Mouse (Mus musculus) stomach, embryonic 16.5 days (tissue): ENCODE data around the gene Asphd2. TPM values are rescaled to one million over a fixed set of nuclear protein-coding genes. Genes with fewer than 3 reads are reported as not detected.
A peak's percentile ranks its signal among the peaks of the same experiment; 100 is the strongest.

Source experiments
- ATAC-seq: fragments of 200-750 bp; cut with Nextera tagmentation; 2 replicates; pipeline ENCODE4 v1.8.0; 2017; ENCODE audit warnings: moderate number of reproducible peaks, moderate TSS enrichment; ENCODE audit not compliant: insufficient read depth, low FRiP score
- H3K27ac ChIP-seq: fragments of 300-500 bp; sonication (generic); 2 replicates; pipeline ENCODE4 v1.5.1; 2014; ENCODE audit warnings: low read length
- H3K27me3 ChIP-seq: fragments of 300-500 bp; sonication (generic); 2 replicates; pipeline ENCODE4 v1.6.1; 2014; ENCODE audit warnings: low read length, control low read depth, mixed read lengths; ENCODE audit not compliant: control insufficient read depth, insufficient read depth
- H3K36me3 ChIP-seq: fragments of 300-500 bp; sonication (generic); 2 replicates; pipeline ENCODE4 v1.6.1; 2014; ENCODE audit warnings: low read length; ENCODE audit not compliant: control insufficient read depth, insufficient read depth
- H3K4me1 ChIP-seq: fragments of 300-500 bp; sonication (generic); 2 replicates; pipeline ENCODE4 v1.6.1; 2014; ENCODE audit warnings: low read length, control low read depth, mixed read lengths; ENCODE audit not compliant: control insufficient read depth, insufficient read depth
- H3K4me2 ChIP-seq: fragments of 300-500 bp; sonication (generic); 2 replicates; pipeline ENCODE4 v1.6.1; 2014; ENCODE audit warnings: low read depth, low read length, mixed read lengths
- H3K4me3 ChIP-seq: fragments of 300-500 bp; sonication (generic); replicated peaks from 2 replicates; pipeline ENCODE4 v1.5.1; 2014; ENCODE audit warnings: mild to moderate bottlenecking, low read length
- H3K9ac ChIP-seq: fragments of 300-500 bp; sonication (generic); 2 replicates; pipeline ENCODE4 v1.6.1; 2014; ENCODE audit warnings: low read length
- H3K9me3 ChIP-seq: fragments of 300-500 bp; sonication (generic); replicated peaks from 2 replicates; pipeline ENCODE4 v1.6.1; 2016; ENCODE audit warnings: low read length, control low read depth; ENCODE audit not compliant: control insufficient read depth
- whole genome bisulfite sequencing: fragments of 180-500 bp; shearing (Covaris S2); extraction: QIAGEN DNeasy Blood & Tissue Kit; methylation state at CpG from one replicate; pipeline ENCODE4 v1.1.7; 2014; 5-methylcytosine and 5-hydroxymethylcytosine counted together
- polyA plus RNA-seq: library from polyadenylated mRNA; unstranded; fragments of >200 nt; fragmentation: Nextera tagmentation; extraction: Ambion mirVana; gene quantifications from 2 replicates; pipeline ENCODE4 v1.2.1, GENCODE M21; 2015

Gene Asphd2
- 2.3 and 3.3 TPM in 2 replicates for polyA plus RNA-seq

DNA sequence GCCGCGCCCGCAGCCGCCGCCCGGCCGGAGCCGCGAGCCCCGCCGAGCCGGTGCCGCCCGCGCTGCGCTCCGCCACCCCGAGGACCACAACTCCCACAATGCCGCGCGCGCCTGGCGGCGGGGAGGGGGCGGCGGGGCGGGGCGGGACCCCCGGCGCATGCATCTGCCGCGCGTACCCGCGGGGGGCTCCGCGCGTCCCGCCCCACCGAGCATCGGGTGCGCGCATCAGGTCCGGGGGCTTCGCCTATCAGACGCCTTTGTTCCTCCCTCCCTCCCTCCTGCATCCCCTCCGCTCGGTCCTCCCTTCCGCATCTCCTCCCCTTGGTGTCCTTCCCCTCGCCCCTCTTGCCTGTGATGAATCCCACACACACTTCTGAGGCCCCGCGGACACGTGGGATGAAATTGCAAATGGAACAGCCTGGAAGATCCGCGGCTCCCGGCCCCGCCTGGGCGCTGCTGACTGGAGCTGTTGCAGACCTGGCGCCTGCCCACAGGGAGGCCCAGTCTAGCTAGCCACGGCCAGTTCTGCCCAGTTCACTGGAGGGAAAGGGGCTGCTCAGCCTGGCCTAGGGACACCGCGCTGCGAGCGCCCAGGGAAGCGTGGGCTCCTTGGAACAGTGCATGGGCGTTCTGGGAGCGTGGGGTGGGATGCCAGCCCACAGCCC, at the start of gene Asphd2:
Asphd2 (minus strand) TSS at position 88 of the 665 bp plus-strand sequence.
- H3K9me3 ChIP-seq = no peaks in the 10 kb centered on the region
- WGBS = 2% methylated on average over 51 of the region's 67 CpGs
- H3K9ac ChIP-seq = peak within 1 kb of the TSS; percentile 71
- H3K4me1 ChIP-seq = peaks cover 4% of the 10 kb centered on the region
- ATAC-seq = peak; percentile 88
- H3K4me3 ChIP-seq = peak within 1 kb of the TSS; percentile 57
- peaks cover 20% of the 10 kb centered on the region for H3K27me3 ChIP-seq
- no peaks in the 10 kb centered on the region for H3K36me3 ChIP-seq
- peak within 1 kb of the TSS; percentile 69 for H3K4me2 ChIP-seq
- peak within 1 kb of the TSS; percentile 67 for H3K27ac ChIP-seq

DNA sequence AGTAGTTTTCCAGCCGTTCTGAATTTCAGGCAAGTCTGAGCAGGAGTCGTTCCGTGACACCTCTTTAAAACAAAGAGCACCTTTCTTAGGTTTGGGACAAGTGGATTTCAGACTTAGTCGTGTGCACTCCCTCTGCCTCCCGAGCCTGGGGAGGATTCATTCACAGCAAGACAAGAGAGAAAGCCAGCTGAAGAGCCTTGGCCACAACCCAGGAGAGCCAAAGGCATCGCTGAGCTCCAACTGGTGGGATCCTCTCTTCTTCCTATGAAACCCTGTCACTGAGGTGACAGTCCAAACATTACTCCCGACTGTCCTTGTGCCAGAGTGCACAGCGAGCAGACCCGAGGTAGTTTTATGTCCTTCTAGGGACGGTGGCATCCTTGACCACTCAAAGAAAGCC, 43.9 kb upstream of the Asphd2 start:
- Histone ChIP-seq H3K4me3 (no peak overlapping the region), H3K9me3 (no peaks in the 10 kb centered on the region), H3K27me3 (no peaks in the 10 kb centered on the region), H3K36me3 (no peaks in the 10 kb centered on the region), H3K9ac (no peak overlapping the region), H3K4me1 (no peaks in the 10 kb centered on the region), H3K4me2 (no peak overlapping the region), H3K27ac (no peak overlapping the region)
- no peak for ATAC-seq
- WGBS = 46% methylated on average over 10 of the region's 10 CpGs

DNA sequence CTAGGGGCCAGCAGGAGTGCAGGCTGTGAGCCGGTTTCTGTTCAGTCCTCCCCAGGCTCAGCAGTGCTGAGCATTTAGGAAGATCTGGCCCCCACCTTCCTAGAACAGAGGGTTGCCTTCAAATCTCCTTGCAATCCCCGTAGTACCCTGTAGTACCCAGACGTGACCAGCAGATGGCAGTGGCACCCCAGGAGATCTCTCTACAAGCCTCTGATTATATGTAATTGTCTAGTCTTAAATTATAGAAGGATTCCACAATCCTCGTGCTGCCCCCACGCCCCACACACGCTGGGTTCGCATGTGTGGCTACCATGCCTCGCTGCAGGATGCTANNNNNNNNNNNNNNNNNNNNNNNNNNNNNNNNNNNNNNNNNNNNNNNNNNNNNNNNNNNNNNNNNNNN, 38.3 kb upstream of the Asphd2 start:
- no peak overlapping the region for H3K9ac ChIP-seq
- no peak for ATAC-seq
- WGBS = 2% methylated on average over 8 of the region's 8 CpGs

DNA sequence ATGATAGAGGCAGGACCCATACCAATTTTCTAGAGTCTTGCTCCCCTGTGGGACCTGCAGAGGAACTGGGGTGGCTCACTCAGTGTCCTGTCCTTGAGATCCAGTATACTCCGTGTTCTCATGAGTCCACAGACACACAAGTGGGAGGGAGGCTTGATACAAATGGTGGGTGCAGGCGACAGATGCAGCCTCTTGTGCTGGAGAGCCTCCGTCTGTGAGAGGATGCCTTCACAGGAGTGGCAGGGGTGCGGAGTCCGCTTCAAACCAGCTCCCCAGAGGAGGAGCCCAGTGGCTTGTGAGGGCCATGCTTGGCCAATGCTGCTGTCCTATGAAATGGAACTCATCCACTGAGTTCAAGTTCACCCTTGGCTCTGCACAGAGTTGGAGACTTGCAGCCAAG, 37.4 kb upstream of the Asphd2 start:
- no peaks in the 10 kb centered on the region; the same call in 1 of the 2 replicates for H3K9me3 ChIP-seq
- no peaks in the 10 kb centered on the region for H3K27me3 ChIP-seq
- no peak overlapping the region for H3K4me2 ChIP-seq
- H3K4me1 ChIP-seq = no peaks in the 10 kb centered on the region
- no peak overlapping the region for H3K27ac ChIP-seq
- WGBS = 75% methylated on average over 5 of the region's 5 CpGs
- ATAC-seq = no peak
- no peak overlapping the region for H3K4me3 ChIP-seq
- no peak overlapping the region for H3K9ac ChIP-seq
- no peaks in the 10 kb centered on the region for H3K36me3 ChIP-seq

More for the DNA sequence above, 38.3 kb upstream of the Asphd2 start:
- no peaks in the 10 kb centered on the region for H3K36me3 ChIP-seq
- H3K4me2 ChIP-seq = no peak overlapping the region
- no peak overlapping the region for H3K4me3 ChIP-seq
- no peak overlapping the region for H3K27ac ChIP-seq
- H3K27me3 ChIP-seq = no peaks in the 10 kb centered on the region
- no peaks in the 10 kb centered on the region for H3K9me3 ChIP-seq
- no peaks in the 10 kb centered on the region for H3K4me1 ChIP-seq

DNA sequence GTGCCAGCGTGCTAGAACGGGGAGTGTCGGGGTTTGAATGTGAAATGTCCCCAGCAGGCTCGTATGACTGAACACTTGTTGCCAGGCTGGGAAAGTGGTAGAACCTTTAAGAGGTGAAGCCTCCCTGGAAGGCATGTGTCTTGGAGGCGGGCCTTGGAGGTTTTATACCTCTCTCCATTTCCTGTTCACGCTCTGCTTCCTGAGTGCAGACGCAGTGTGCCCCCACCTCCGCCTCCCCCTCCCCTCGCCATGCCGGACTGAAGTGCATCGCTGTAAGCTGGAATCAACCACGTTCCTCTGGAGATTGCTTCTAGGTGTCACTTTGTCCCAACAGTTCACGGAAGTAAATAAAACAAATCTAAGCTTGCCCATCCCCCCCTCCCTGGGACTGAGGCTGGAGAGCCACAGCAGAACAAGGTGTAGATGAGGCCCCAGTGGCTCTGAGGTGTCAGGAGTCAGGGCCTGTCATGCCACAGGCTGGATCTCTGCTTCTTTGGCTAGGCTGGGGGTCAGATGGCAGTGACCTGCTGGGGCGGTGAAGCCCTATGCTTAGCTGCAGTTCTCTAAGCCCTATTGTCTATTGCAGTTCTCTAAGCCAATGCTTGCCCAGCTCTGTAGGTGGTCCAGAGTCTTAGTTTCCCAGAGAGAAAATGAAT, 36.6 kb upstream of the Asphd2 start:
- WGBS = 22% methylated on average over 14 of the region's 14 CpGs
- no peaks in the 10 kb centered on the region for H3K4me1 ChIP-seq
- H3K4me3 ChIP-seq = peak overlapping the region; percentile 10; the same call in 1 of the 2 replicates
- no peak overlapping the region for H3K27ac ChIP-seq
- H3K36me3 ChIP-seq = no peaks in the 10 kb centered on the region
- peak overlapping the region; percentile 38 for H3K9ac ChIP-seq
- no peaks in the 10 kb centered on the region for H3K27me3 ChIP-seq
- peak overlapping the region; percentile 38; the same call in 1 of the 2 replicates for H3K4me2 ChIP-seq
- ATAC-seq = no peak
- H3K9me3 ChIP-seq = no peaks in the 10 kb centered on the region; the same call in 1 of the 2 replicates

DNA sequence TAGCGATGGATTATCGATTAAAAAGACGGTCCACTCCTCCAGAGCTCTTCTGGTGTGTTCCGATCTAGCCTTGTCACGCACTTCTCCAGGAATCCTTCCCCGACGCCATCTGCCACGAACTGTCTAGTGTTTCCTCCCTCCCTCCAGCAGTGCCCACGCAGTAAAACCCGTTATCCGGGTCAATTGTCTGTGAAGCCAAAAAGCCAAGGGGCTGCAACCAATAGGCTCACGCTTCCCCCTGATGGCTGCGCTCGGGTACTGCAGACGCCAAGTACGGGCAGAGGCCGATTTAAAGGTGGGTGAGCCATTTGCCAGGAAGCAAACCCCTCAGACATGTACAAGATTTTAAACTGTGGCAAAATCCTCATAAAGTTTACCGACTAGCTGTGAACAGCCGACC, 34.3 kb upstream of the Asphd2 start:
- peak overlapping the region; percentile 24; the same call in 1 of the 2 replicates for H3K4me2 ChIP-seq
- no peaks in the 10 kb centered on the region; the same call in 1 of the 2 replicates for H3K27me3 ChIP-seq
- H3K27ac ChIP-seq = no peak overlapping the region
- 0 out of 2 replicates have a peak overlapping the region, but pooled peaks have one; percentile 11 for H3K9ac ChIP-seq
- H3K9me3 ChIP-seq = no peaks in the 10 kb centered on the region; the same call in 1 of the 2 replicates
- ATAC-seq = no peak
- H3K4me3 ChIP-seq = 0 out of 2 replicates have a peak overlapping the region, but pooled peaks have one; percentile 9
- WGBS = 15% methylated on average over 19 of the region's 19 CpGs
- H3K4me1 ChIP-seq = no peaks in the 10 kb centered on the region
- no peaks in the 10 kb centered on the region for H3K36me3 ChIP-seq

DNA sequence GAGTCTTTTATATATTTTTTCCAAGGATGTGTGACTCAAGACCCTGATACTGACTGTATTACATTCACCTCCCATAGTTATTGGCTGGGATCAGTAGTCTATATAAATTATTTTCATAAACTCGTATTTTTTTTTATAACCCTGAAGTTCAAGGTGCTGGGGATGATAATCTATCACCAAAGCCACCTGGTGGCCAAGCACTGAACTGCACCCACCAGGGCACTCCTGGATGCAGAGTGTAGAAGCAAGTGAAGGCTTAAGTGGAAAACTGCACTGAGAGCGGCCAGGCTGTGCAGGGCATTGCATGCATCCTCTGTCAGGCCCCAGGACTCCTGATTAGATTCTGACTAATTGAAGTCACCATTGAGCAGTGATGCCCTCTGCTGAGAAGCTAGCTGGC, 32.6 kb upstream of the Asphd2 start:
- no peaks in the 10 kb centered on the region; the same call in 1 of the 2 replicates for H3K27me3 ChIP-seq
- no peak for ATAC-seq
- WGBS = 47% methylated on average over 2 of the region's 2 CpGs

DNA sequence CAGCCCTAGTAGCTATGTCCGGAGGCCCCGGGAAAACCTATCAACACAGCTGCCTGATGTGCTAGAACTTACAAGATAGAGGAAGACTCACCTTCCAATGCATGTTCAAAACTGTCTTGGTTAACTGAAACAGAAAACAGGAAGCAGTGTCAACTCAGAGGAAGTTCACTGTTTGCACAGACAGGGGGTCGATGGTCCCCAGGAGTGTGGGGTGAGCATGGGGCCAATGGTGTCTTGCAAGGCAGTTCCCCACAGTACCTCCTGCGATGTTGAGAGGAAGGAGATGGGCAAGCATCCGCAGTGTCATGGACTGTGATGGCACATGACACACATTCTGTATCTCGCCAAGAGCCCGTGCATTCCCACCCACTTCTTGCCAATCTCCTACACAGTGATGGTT, 32.0 kb upstream of the Asphd2 start:
- H3K4me3 ChIP-seq = no peak overlapping the region
- no peak overlapping the region for H3K4me2 ChIP-seq
- no peaks in the 10 kb centered on the region for H3K4me1 ChIP-seq
- no peaks in the 10 kb centered on the region; the same call in 1 of the 2 replicates for H3K9me3 ChIP-seq
- no peak overlapping the region for H3K27ac ChIP-seq
- H3K9ac ChIP-seq = no peak overlapping the region
- H3K36me3 ChIP-seq = no peaks in the 10 kb centered on the region
- WGBS = 80% methylated on average over 7 of the region's 7 CpGs
- ATAC-seq = no peak
- no peaks in the 10 kb centered on the region; the same call in 1 of the 2 replicates for H3K27me3 ChIP-seq

More for the DNA sequence above, 32.6 kb upstream of the Asphd2 start:
- no peak overlapping the region for H3K4me3 ChIP-seq
- H3K9me3 ChIP-seq = no peaks in the 10 kb centered on the region; the same call in 1 of the 2 replicates
- no peak overlapping the region for H3K4me2 ChIP-seq
- H3K4me1 ChIP-seq = no peaks in the 10 kb centered on the region
- no peak overlapping the region for H3K27ac ChIP-seq
- no peak overlapping the region for H3K9ac ChIP-seq
- no peaks in the 10 kb centered on the region for H3K36me3 ChIP-seq

DNA sequence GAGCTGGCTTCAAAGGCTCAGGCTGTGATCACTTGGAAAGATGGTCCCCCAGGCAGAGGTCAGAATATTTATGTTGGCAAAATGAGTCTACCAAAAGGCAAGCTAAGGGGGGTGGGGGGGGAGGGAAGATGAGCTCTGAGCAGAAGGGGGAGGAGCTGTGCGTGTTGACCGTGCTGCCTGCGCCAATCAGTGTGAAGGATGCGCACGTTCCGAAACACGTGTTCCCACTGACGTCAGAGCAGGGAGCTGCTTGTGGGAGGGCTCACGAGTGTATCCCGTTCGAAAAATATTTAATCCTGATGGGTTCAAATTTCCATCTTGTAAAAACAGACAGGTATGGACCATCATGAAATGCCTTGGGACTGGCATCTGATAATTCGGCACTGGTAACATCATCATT, 24.9 kb upstream of the Asphd2 start:
- 26% methylated on average over 12 of the region's 12 CpGs for WGBS
- ATAC-seq = no peak
- Histone ChIP-seq H3K4me1 (no peaks in the 10 kb centered on the region), H3K27ac (no peak overlapping the region), H3K9ac (no peak overlapping the region), H3K4me2 (no peak overlapping the region), H3K27me3 (peaks cover 4% of the 10 kb centered on the region; the same call in 1 of the 2 replicates), H3K9me3 (no peaks in the 10 kb centered on the region), H3K4me3 (no peak overlapping the region), H3K36me3 (no peaks in the 10 kb centered on the region)
